Mouse (Mus musculus) heart, adult 2 months (tissue): ENCODE data around the gene Ddit4. TPM values are rescaled to one million over a fixed set of nuclear protein-coding genes. Genes with fewer than 3 reads are reported as not detected.

ENCODE experiments used
- DNase-seq, 2 experiments: peaks; one replicate each; pipeline ENCODE4 v3.0.0; 2021
- H3K27ac ChIP-seq: fragments of 200-600 bp; 2 replicates; pipeline ENCODE4 v1.8.1; 2022
- H3K27me3 ChIP-seq: fragments of 200-500 bp; 2 replicates; pipeline ENCODE4 v1.6.1; 2012; ENCODE audit warnings: mild to moderate bottlenecking, low read length, inconsistent platforms, mixed read lengths; ENCODE audit not compliant: control insufficient read depth, insufficient read depth
- H3K36me3 ChIP-seq: fragments of 200-500 bp; 2 replicates; pipeline ENCODE4 v1.6.1; 2012; ENCODE audit warnings: low read length, inconsistent platforms; ENCODE audit not compliant: control insufficient read depth, insufficient read depth
- H3K4me1 ChIP-seq: fragments of 200-500 bp; 2 replicates; pipeline ENCODE4 v1.6.1; 2011; ENCODE audit warnings: low read length; ENCODE audit not compliant: control insufficient read depth, insufficient read depth
- H3K4me3 ChIP-seq: fragments of 200-600 bp; 2 replicates; pipeline ENCODE4 v1.8.1; 2022
- H3K79me2 ChIP-seq: fragments of 200-500 bp; replicated peaks from 2 replicates; pipeline ENCODE4 v1.6.1; 2012; ENCODE audit warnings: mild to moderate bottlenecking, inconsistent platforms, low read length, moderate library complexity, mixed read lengths; ENCODE audit not compliant: control insufficient read depth, insufficient read depth
- H3K9ac ChIP-seq: fragments of 200-500 bp; 2 replicates; pipeline ENCODE4 v1.6.1; 2012; ENCODE audit warnings: low read depth, mild to moderate bottlenecking, control low read depth, inconsistent platforms, low read length, mixed read lengths
- CTCF ChIP-seq: fragments of 200-600 bp; IDR thresholded peaks from 2 replicates; pipeline ENCODE4 v1.8.1; 2022; ENCODE audit warnings: antibody characterized with exemption, mild to moderate bottlenecking, moderate library complexity
- EP300 ChIP-seq: fragments of 200-500 bp; IDR thresholded peaks from 2 replicates; pipeline ENCODE4 v1.6.1; 2011; ENCODE audit warnings: low read depth, low read length, control low read depth; ENCODE audit not compliant: insufficient read depth
- POLR2A ChIP-seq: fragments of 200-500 bp; IDR thresholded peaks from 2 replicates; pipeline ENCODE4 v1.6.1; 2011; ENCODE audit warnings: mild to moderate bottlenecking, low read depth, low read length, control low read depth; ENCODE audit not compliant: insufficient read depth
- WGBS: fragments of 180-500 bp; shearing (Covaris S2); methylation state at CpG from one replicate; pipeline ENCODE4 v1.1.7; 2018; 5-methylcytosine and 5-hydroxymethylcytosine counted together
- intact Hi-C: fragments of 180-260 bp; cut with DNase I; formaldehyde crosslinking; loops from one replicate; pipeline ENCODE4 v1.15.1; 2025
- polyA plus RNA-seq: library from polyadenylated mRNA; depleted of rRNA; stranded (reverse); fragments of >200 nt; gene quantifications from 2 replicates; pipeline ENCODE4 v1.2.3, GENCODE M21; 2012
- total RNA-seq, 2 experiments: library from RNA; stranded (reverse); gene quantifications; 2 replicates each; pipeline ENCODE4 v1.2.3; 2021

Ddit4 gene
- total and polyA plus RNA-seq, 3 experiments: 55.5 to 219 (median 70.7) TPM

GRCm38 (mm10) chr10:59992024-59992423, 40.4 kb upstream of the Ddit4 start:
- WGBS: 66% methylated on average over 8 of the region's 8 CpGs

GRCm38 (mm10) chr10:59991262-59991880, 39.7 kb upstream of the Ddit4 start:
- peak in 1 of 2 experiments; percentile 70 for DNase-seq
- H3K27me3 ChIP-seq: no peaks in the 10 kb centered on the region
- 56% methylated on average over 9 of the region's 9 CpGs for WGBS

More at GRCm38 (mm10) chr10:59992024-59992423, 40.4 kb upstream of the Ddit4 start:
- H3K36me3 ChIP-seq: peaks cover 45% of the 10 kb centered on the region
- TF ChIP-seq EP300 (no peak), POLR2A (no peak), CTCF (no peak)
- H3K27me3 ChIP-seq: no peaks in the 10 kb centered on the region
- no peak overlapping the region for H3K4me3 ChIP-seq
- peaks cover 17% of the 10 kb centered on the region for H3K4me1 ChIP-seq
- peak overlapping the region; percentile 66 for H3K27ac ChIP-seq
- intact Hi-C loops: loop anchor here (5.0 kb wide), 1 partner anchor 40 kb away; the partner anchor contains the start of gene Ddit4
- no peak overlapping the region for H3K9ac ChIP-seq
- no peak for DNase-seq
- peaks cover 3% of the 10 kb centered on the region for H3K79me2 ChIP-seq

GRCm38 (mm10) chr10:59990393-59990792, 38.8 kb upstream of the Ddit4 start:
- no peak for TF ChIP-seq POLR2A
- TF ChIP-seq EP300: no peak
- no peak for TF ChIP-seq CTCF
- over 99% methylated on average over 9 of the region's 9 CpGs for WGBS

More at GRCm38 (mm10) chr10:59991262-59991880, 39.7 kb upstream of the Ddit4 start:
- no peak overlapping the region for H3K9ac ChIP-seq
- H3K36me3 ChIP-seq: peaks cover 45% of the 10 kb centered on the region
- intact Hi-C loops: loop anchor here (5.0 kb wide), 1 partner anchor 39 kb away; the partner anchor contains the start of gene Ddit4
- TF ChIP-seq EP300 (peak; percentile 89), CTCF (no peak), POLR2A (no peak)
- H3K4me1 ChIP-seq: peaks cover 17% of the 10 kb centered on the region
- peaks cover 3% of the 10 kb centered on the region for H3K79me2 ChIP-seq
- no peak overlapping the region for H3K4me3 ChIP-seq
- peak overlapping the region; percentile 66 for H3K27ac ChIP-seq

GRCm38 (mm10) chr10:59988036-59988435, 36.4 kb upstream of the Ddit4 start:
- TF ChIP-seq EP300 (peak; percentile 93), CTCF (no peak)
- intact Hi-C loops: no loop called here
- no peaks in the 10 kb centered on the region for H3K79me2 ChIP-seq
- peaks cover 13% of the 10 kb centered on the region for H3K4me1 ChIP-seq
- H3K9ac ChIP-seq: peak overlapping the region; percentile 1; the same call in 1 of the 2 replicates
- peaks cover 31% of the 10 kb centered on the region for H3K36me3 ChIP-seq
- no peak overlapping the region for H3K4me3 ChIP-seq
- DNase-seq: peak; percentile 53 to 78
- H3K27ac ChIP-seq: peak overlapping the region; percentile 67
- 26% methylated on average over 4 of the region's 4 CpGs for WGBS
- H3K27me3 ChIP-seq: no peaks in the 10 kb centered on the region

More at GRCm38 (mm10) chr10:59990393-59990792, 38.8 kb upstream of the Ddit4 start:
- DNase-seq: no peak
- intact Hi-C loops: loop anchor here (5.0 kb wide), 1 partner anchor 38 kb away; the partner anchor contains the start of gene Ddit4
- Histone ChIP-seq H3K36me3 (peaks cover 42% of the 10 kb centered on the region), H3K27me3 (no peaks in the 10 kb centered on the region), H3K27ac (peak overlapping the region; percentile 66), H3K4me1 (peaks cover 17% of the 10 kb centered on the region), H3K79me2 (peaks cover 3% of the 10 kb centered on the region), H3K4me3 (no peak overlapping the region), H3K9ac (no peak overlapping the region)

GRCm38 (mm10) chr10:59982379-59982873, 30.8 kb upstream of the Ddit4 start:
- 58% methylated on average over 12 of the region's 12 CpGs for WGBS
- H3K27me3 ChIP-seq: no peaks in the 10 kb centered on the region
- H3K79me2 ChIP-seq: no peaks in the 10 kb centered on the region
- intact Hi-C loops: no loop called here
- H3K27ac ChIP-seq: peak overlapping the region; percentile 91
- H3K4me1 ChIP-seq: peaks cover 42% of the 10 kb centered on the region
- DNase-seq: peak in 1 of 2 experiments; percentile 43
- peaks cover 10% of the 10 kb centered on the region for H3K36me3 ChIP-seq
- H3K4me3 ChIP-seq: no peak overlapping the region
- TF ChIP-seq EP300 (0 out of 2 replicates have a peak, but pooled peaks have one; percentile 25), CTCF (no peak)
- H3K9ac ChIP-seq: no peak overlapping the region

- peak overlapping the region; percentile 91 for H3K27ac ChIP-seq
These were observed 30.2 kb upstream of the Ddit4 start for GRCm38 (mm10) chr10:59981792-59982191.

More at GRCm38 (mm10) chr10:59981792-59982191, 30.2 kb upstream of the Ddit4 start:
- Histone ChIP-seq H3K27me3 (no peaks in the 10 kb centered on the region), H3K36me3 (peaks cover 9% of the 10 kb centered on the region), H3K79me2 (no peaks in the 10 kb centered on the region), H3K4me3 (no peak overlapping the region), H3K4me1 (peaks cover 45% of the 10 kb centered on the region), H3K9ac (0 out of 2 replicates have a peak overlapping the region, but pooled peaks have one; percentile 8)
- WGBS: 58% methylated on average over 9 of the region's 9 CpGs
- TF ChIP-seq EP300 (peak; percentile 73; the same call in 1 of the 2 replicates), POLR2A (no peak)
- intact Hi-C loops: no loop called here
- DNase-seq: peak; percentile 63 to 71
